Mouse (Mus musculus) naive thymus-derived CD4-positive, alpha-beta T cell, adult 2 months (primary cell): ENCODE results near the gene Rnf220.

Experiments used
- DNase-seq: peaks from one replicate; pipeline ENCODE4 v3.0.0-alpha.2; 2011; ENCODE audit warnings: low read depth

Rnf220 gene

GRCm38 (mm10) chr4:117496482-117497165, at the start of gene Rnf220:
Rnf220 (minus strand) TSS chr4:117497052.
- no peak for DNase-seq

GRCm38 (mm10) chr4:117546616-117547015, 49.8 kb upstream of the Rnf220 start:
- no peak for DNase-seq

GRCm38 (mm10) chr4:117545448-117545847, 48.6 kb upstream of the Rnf220 start:
- DNase-seq: no peak

- no peak for DNase-seq
Measured at GRCm38 (mm10) chr4:117540571-117540970, 43.7 kb upstream of the Rnf220 start.

- no peak for DNase-seq
Measured at GRCm38 (mm10) chr4:117539329-117539980, 42.6 kb upstream of the Rnf220 start.

GRCm38 (mm10) chr4:117537002-117537401, 40.1 kb upstream of the Rnf220 start:
- no peak for DNase-seq

- no peak for DNase-seq
Measured at GRCm38 (mm10) chr4:117535496-117536200, 38.8 kb upstream of the Rnf220 start.

- DNase-seq: no peak
Measured at GRCm38 (mm10) chr4:117529843-117530242, 33.0 kb upstream of the Rnf220 start.

- peak; percentile 53 for DNase-seq
Measured at GRCm38 (mm10) chr4:117527952-117528351, 31.1 kb upstream of the Rnf220 start.

GRCm38 (mm10) chr4:117527116-117527899, 30.5 kb upstream of the Rnf220 start:
- DNase-seq: no peak

- DNase-seq: no peak
Measured at GRCm38 (mm10) chr4:117525990-117526389, 29.1 kb upstream of the Rnf220 start.

- no peak for DNase-seq
Measured at GRCm38 (mm10) chr4:117521350-117521749, 24.5 kb upstream of the Rnf220 start.

- no peak for DNase-seq
Measured at GRCm38 (mm10) chr4:117518246-117518645, 21.4 kb upstream of the Rnf220 start.

- DNase-seq: no peak
Measured at GRCm38 (mm10) chr4:117499043-117499442, 2.2 kb upstream of the Rnf220 start.

- no peak for DNase-seq
Measured at GRCm38 (mm10) chr4:117495869-117496401, 917 bp downstream of the Rnf220 start.

- DNase-seq: no peak
Measured at GRCm38 (mm10) chr4:117494911-117495501, 1.8 kb downstream of the Rnf220 start.

GRCm38 (mm10) chr4:117493905-117494851, 2.7 kb downstream of the Rnf220 start:
- DNase-seq: no peak

GRCm38 (mm10) chr4:117493161-117493568, 3.7 kb downstream of the Rnf220 start:
- no peak for DNase-seq

- DNase-seq: no peak
Measured at GRCm38 (mm10) chr4:117491840-117492239, 5.0 kb downstream of the Rnf220 start.

GRCm38 (mm10) chr4:117489975-117490374, 6.9 kb downstream of the Rnf220 start:
- no peak for DNase-seq
